Mouse (Mus musculus) liver, embryonic 12.5 days (tissue): ENCODE measurements around the gene Hspb8. TPM values are rescaled to one million over a fixed set of nuclear protein-coding genes. Genes with fewer than 3 reads are reported as not detected.

Experiments used
- ATAC-seq: fragments of 200-750 bp; cut with Nextera tagmentation; 2 replicates; pipeline ENCODE4 v1.8.0; 2017; ENCODE audit warnings: moderate number of reproducible peaks, mild to moderate bottlenecking, moderate library complexity
- H3K27ac ChIP-seq: fragments of 300-500 bp; sonication (generic); 2 replicates; pipeline ENCODE4 v1.5.1; 2016; ENCODE audit warnings: mild to moderate bottlenecking
- H3K27me3 ChIP-seq: fragments of 300-500 bp; sonication (generic); replicated peaks from 2 replicates; pipeline ENCODE4 v1.6.1; 2016; ENCODE audit warnings: mild to moderate bottlenecking, moderate library complexity
- H3K36me3 ChIP-seq: fragments of 300-500 bp; sonication (generic); 2 replicates; pipeline ENCODE4 v1.6.1; 2016; ENCODE audit warnings: mild to moderate bottlenecking, moderate library complexity
- H3K4me1 ChIP-seq: fragments of 300-500 bp; sonication (generic); 2 replicates; pipeline ENCODE4 v1.6.1; 2016
- H3K4me2 ChIP-seq: fragments of 300-500 bp; sonication (generic); 2 replicates; pipeline ENCODE4 v1.6.1; 2016; ENCODE audit warnings: mild to moderate bottlenecking, moderate library complexity
- H3K4me3 ChIP-seq: fragments of 300-500 bp; sonication (generic); 2 replicates; pipeline ENCODE4 v1.5.1; 2016; ENCODE audit warnings: mild to moderate bottlenecking, moderate library complexity
- H3K9ac ChIP-seq: fragments of 300-500 bp; sonication (generic); 2 replicates; pipeline ENCODE4 v1.6.1; 2016; ENCODE audit warnings: mild to moderate bottlenecking, moderate library complexity
- H3K9me3 ChIP-seq: fragments of 300-500 bp; sonication (generic); replicated peaks from 2 replicates; pipeline ENCODE4 v1.6.1; 2016; ENCODE audit warnings: mild to moderate bottlenecking, moderate library complexity
- WGBS: fragments of 180-500 bp; shearing (Covaris S2); methylation state at CpG from one replicate; pipeline ENCODE4 v1.1.7; 2016; ENCODE audit not compliant: insufficient replicate concordance; 5-methylcytosine and 5-hydroxymethylcytosine counted together
- polyA plus RNA-seq: library from polyadenylated mRNA; unstranded; fragments of >200 nt; fragmentation: Nextera tagmentation; extraction: Ambion mirVana; gene quantifications from 2 replicates; pipeline ENCODE4 v1.2.1, GENCODE M21; 2016

Hspb8 gene
- 1.2 and 1.5 TPM in 2 replicates for polyA plus RNA-seq

DNA sequence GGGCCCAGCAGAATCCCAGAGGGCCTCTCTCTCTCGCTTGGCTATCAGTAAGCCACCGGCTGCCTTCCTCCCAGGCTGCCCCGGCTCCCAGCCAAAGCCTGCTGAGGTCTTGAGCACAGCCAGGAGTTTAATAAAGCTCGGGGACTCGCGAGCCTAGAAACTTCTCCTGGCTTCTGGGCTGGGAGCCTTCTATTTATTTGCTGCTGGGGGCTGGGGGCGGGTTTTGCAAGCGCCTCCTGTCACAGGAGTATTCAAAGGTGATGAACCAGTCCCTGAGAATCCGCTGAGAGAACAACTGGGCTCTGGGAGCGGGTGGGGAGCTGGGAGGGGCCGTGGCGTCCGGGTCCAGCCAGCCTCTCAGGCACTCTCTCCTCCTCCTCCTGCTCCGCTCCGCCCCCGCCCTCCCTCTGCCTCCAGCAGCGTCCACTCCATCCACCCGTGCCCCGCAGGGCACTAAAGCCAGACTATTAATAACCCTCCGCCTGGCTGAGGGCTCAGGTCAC, at the start of gene Hspb8:
Gene Hspb8, minus strand, starts transcription at position 166 of the 503 bp plus-strand sequence.
- Histone ChIP-seq H3K9ac (no peak within 1 kb of the TSS), H3K27ac (no peak within 1 kb of the TSS), H3K27me3 (peaks cover 7% of the 10 kb centered on the region; the same call in 1 of the 2 replicates), H3K4me3 (peak within 1 kb of the TSS; percentile 24; the same call in 1 of the 2 replicates), H3K36me3 (no peaks in the 10 kb centered on the region), H3K4me1 (0 out of 2 replicates have a peak, but pooled peaks cover 10% of the 10 kb centered on the region), H3K9me3 (no peaks in the 10 kb centered on the region), H3K4me2 (peak within 1 kb of the TSS; percentile 52)
- ATAC-seq: peak; percentile 57
- 2% methylated on average over 20 of the region's 20 CpGs for WGBS

DNA sequence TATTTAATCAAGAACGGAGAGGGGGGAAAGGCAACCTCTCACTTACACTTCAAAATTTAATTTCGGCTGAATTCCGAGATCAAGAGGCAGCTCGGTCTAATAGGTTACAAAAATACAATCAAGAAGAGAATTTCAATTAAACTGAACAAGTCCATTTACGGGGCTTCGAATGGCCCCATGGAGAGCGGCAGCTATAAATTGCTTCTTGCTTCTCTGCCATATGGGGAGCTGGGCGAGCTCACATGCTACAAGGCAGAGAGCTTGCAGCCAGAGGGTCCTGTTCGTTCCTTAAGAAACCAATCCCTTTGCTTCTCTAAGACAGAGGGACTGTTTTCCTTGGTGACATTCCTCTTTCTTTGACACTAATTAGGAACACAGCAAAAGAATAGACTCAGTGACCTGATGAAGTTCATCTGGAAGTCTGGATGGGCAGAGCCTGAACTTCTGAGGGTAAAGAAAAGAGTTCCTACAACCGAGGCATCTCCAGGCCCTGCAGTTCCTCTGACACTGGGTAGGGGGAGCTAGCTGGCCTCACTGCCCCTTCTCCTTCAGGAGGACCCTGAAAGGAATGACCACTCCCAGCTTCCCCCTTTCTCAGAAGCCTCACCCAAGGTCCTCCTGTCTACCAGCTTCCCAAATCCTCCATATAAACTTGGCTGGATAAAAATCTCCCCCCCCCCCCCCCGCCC, 38.8 kb upstream of the Hspb8 start:
- Histone ChIP-seq H3K4me1 (no peaks in the 10 kb centered on the region), H3K9me3 (peaks cover 8% of the 10 kb centered on the region), H3K4me2 (no peak overlapping the region), H3K27ac (no peak overlapping the region), H3K36me3 (no peaks in the 10 kb centered on the region), H3K4me3 (no peak overlapping the region), H3K27me3 (no peaks in the 10 kb centered on the region; the same call in 1 of the 2 replicates), H3K9ac (no peak overlapping the region)
- WGBS: 57% methylated on average over 11 of the region's 11 CpGs
- no peak for ATAC-seq

DNA sequence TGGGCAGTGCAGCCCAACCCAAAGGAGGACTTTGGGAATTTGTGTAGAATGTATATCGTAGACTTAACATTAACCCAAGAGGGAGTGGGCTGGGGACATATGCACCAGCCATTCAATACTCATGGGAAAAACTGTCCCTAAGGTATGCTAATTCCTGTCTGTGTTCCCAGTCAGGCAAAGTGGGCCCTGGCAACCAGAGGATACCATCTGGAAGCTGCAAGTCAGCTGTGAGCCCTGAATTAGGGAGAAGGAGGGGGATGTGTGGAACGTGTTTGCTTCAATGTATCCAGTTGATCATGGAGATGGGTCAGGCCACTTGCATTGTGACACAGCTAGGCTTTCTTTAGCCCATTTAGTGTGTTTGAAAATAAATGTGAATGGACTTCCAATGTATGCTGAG, 37.3 kb upstream of the Hspb8 start:
- Histone ChIP-seq H3K27me3 (no peaks in the 10 kb centered on the region; the same call in 1 of the 2 replicates), H3K4me1 (no peaks in the 10 kb centered on the region), H3K9ac (no peak overlapping the region), H3K4me2 (no peak overlapping the region), H3K36me3 (no peaks in the 10 kb centered on the region), H3K27ac (no peak overlapping the region), H3K4me3 (no peak overlapping the region), H3K9me3 (no peaks in the 10 kb centered on the region)
- WGBS: 78% methylated on average over 2 of the region's 2 CpGs
- ATAC-seq: no peak

DNA sequence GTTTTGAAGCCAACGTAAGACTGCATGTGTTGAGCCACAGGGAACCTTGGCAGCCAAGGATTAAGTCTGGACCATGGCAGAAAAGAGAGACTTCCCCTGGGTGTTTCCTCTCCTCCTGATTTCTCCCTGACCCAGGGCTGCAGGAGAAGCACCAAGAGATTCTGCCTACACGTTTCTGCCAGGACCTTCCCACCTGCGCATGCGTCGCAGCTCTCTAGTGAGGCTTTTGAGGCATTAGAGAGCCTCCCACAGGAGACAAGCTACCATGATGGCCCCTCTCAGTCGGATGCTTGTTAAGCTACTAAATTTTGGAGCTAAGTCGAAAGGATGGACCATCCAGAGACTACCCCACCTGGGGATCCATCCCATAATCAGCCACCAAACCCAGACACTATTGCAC, 35.1 kb upstream of the Hspb8 start:
- Histone ChIP-seq H3K4me1 (peaks cover 4% of the 10 kb centered on the region; the same call in 1 of the 2 replicates), H3K4me2 (no peak overlapping the region), H3K27me3 (peaks cover 11% of the 10 kb centered on the region; the same call in 1 of the 2 replicates), H3K9me3 (no peaks in the 10 kb centered on the region), H3K9ac (no peak overlapping the region), H3K36me3 (no peaks in the 10 kb centered on the region), H3K27ac (no peak overlapping the region), H3K4me3 (no peak overlapping the region)
- 67% methylated on average over 7 of the region's 7 CpGs for WGBS
- ATAC-seq: no peak

DNA sequence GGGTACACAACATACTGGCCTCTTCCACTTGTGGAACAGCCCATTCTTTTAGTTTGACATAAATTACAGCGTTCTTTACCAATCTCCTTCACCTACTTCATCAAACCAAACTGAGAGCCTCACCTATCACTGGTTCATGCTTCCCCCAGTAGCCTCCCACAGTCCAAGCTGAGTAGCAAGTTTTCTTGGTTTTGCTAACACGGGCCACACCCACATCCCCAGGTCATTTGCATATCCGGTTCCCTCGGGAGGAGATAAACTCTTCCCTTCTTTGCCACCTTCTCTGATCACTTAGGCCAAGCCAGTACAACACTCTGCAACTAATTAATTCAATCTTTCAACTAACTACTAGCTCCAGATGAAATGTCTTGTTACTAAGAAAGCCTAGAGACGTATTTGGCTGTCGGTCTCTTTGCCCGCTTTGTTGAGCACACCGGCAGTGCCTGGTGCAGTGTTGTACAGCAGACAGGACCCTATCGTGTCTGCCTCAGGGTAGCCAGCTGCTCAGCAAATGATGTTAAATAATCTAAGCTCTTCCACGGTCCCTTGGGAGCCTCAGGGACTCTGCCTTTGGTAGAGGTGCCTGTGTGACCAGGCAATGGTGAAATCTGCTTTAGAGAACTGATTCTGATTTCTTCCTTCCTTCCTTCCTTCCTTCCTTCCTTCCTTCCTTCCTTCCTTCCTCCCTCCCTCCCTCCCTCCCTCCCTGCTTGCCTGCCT, 34.3 kb upstream of the Hspb8 start:
- H3K9me3 ChIP-seq: no peaks in the 10 kb centered on the region
- H3K27ac ChIP-seq: no peak overlapping the region
- H3K27me3 ChIP-seq: peaks cover 11% of the 10 kb centered on the region; the same call in 1 of the 2 replicates
- 23% methylated on average over 10 of the region's 10 CpGs for WGBS
- no peak overlapping the region for H3K4me3 ChIP-seq
- ATAC-seq: no peak
- peaks cover 4% of the 10 kb centered on the region; the same call in 1 of the 2 replicates for H3K4me1 ChIP-seq
- H3K36me3 ChIP-seq: no peaks in the 10 kb centered on the region
- H3K9ac ChIP-seq: no peak overlapping the region
- no peak overlapping the region for H3K4me2 ChIP-seq

DNA sequence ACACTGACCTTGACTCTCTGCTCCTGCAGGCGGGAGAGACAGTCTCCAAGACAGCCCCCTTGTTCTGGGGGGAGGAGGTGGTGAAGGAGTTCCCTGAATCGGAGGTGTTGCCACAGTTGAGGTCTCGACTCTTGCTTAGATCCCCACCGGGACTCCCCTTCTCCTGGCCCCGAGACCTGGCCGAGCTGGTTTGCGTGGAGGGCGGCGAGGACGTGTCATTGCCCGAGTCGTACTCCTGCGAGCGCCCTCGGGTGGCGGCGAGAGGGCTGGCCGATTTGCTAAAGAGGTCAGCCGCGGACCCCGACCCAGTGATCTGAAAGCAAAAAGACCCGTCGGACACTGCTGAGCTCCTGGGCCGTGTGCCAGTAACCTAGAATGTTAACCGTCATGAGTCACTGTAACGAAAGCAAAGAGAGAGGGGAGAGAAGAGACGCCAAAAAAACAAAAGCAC, 30.8 kb upstream of the Hspb8 start:
- 2% methylated on average over 27 of the region's 27 CpGs for WGBS
- Histone ChIP-seq H3K27ac (no peak overlapping the region), H3K9me3 (no peaks in the 10 kb centered on the region), H3K27me3 (peaks cover 38% of the 10 kb centered on the region), H3K4me3 (peak overlapping the region; percentile 19; the same call in 1 of the 2 replicates), H3K9ac (no peak overlapping the region), H3K4me1 (peaks cover 4% of the 10 kb centered on the region; the same call in 1 of the 2 replicates), H3K4me2 (peak overlapping the region; percentile 55), H3K36me3 (no peaks in the 10 kb centered on the region)
- ATAC-seq: no peak

DNA sequence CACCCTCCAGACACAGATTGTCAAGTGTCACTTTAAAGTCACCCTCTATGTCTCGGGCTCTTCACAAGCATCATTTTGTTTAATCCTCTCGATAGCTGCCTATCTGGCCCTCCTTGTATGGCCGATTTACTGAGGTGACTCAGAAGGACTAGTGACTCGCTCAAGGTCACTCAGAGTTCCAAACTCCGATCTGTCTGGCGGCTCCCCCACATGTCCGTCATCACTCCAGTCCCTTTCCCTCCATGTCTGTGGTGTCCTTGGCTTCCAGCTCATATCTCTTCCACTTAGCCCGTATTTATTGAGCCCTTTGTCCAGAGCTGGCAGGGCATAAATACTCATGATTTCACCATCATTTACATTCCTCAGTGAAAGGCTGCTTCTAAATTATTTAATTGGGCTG, 28.2 kb upstream of the Hspb8 start:
- no peak overlapping the region for H3K27ac ChIP-seq
- H3K4me2 ChIP-seq: no peak overlapping the region
- ATAC-seq: no peak
- H3K9me3 ChIP-seq: no peaks in the 10 kb centered on the region
- no peak overlapping the region for H3K9ac ChIP-seq
- no peaks in the 10 kb centered on the region for H3K36me3 ChIP-seq
- no peak overlapping the region for H3K4me3 ChIP-seq
- H3K4me1 ChIP-seq: peaks cover 4% of the 10 kb centered on the region; the same call in 1 of the 2 replicates
- H3K27me3 ChIP-seq: peaks cover 57% of the 10 kb centered on the region
- WGBS: 65% methylated on average over 8 of the region's 8 CpGs

DNA sequence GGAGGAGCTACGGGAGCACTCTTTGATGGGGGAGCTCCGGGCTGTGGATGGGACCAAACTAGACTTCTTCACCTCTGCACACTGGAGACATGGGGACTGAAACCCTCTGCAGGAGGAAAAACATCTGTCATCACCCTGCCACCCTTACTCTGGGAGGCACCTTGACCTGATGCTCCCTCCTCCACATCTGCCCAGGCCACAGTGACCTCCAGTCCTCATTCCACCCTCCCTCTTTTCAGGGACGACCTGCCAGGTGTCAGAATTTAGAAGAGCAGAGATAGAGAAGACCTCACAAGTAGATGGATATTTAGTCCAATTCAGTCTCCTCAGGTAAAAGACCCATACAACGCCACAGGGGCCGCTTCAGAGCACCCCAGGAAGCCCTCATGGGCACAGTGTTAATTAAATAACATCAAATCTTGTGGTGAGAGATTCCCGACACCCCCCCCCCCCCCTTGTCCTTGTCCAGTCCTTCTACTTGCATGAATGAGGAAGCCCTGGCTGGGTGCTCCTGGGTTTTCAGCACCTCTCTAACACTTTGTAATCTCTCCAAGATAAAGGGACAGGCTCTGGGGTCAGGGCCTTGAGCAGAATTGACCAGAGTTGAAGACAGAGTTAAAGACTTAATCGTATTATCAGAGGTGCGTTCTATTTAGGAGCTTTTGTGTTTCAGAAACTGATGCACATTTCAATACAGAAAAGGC, 27.0 kb upstream of the Hspb8 start:
- no peak overlapping the region for H3K4me2 ChIP-seq
- H3K36me3 ChIP-seq: no peaks in the 10 kb centered on the region
- WGBS: 30% methylated on average over 8 of the region's 8 CpGs
- H3K9ac ChIP-seq: no peak overlapping the region
- H3K4me1 ChIP-seq: peaks cover 4% of the 10 kb centered on the region; the same call in 1 of the 2 replicates
- no peak overlapping the region for H3K4me3 ChIP-seq
- H3K27ac ChIP-seq: no peak overlapping the region
- no peak for ATAC-seq
- H3K9me3 ChIP-seq: no peaks in the 10 kb centered on the region
- H3K27me3 ChIP-seq: peaks cover 58% of the 10 kb centered on the region

DNA sequence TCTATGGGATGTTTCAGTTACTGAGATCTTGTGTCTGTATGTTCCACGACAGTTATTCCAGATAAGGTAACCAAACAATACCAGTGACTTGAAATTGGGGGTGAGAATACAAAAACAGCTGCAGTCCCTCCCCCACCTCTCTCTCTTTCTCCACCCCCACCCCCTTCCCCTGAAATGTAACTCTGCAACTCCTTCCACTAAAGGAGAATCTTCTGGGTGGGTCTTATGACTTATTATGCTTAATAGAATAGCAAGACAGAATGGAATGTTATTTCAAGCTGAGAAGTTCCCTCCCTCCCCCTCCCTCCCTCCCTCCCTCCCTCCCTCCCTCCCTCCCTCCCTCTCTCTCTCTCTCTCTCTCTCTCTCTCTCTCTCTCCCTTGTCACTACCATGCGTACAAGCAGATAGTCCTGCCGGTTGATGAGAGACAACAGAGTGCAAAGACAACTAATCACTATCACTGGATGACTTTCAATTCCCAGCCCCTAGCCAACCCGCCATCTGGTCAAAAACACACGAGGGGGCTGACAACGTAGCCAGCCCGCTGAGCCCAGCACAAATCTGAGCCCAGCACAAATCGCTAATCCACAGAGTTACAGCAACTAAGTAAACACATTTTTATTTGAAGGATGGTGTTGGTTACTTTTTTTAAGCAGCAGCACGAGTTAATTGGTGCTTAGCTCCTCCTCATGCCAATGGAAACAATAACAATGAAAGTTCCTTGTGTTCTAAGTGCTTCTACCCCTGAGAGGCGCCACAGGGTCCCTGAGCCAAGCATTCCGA, 25.9 kb upstream of the Hspb8 start:
- Histone ChIP-seq H3K36me3 (no peaks in the 10 kb centered on the region), H3K4me1 (peaks cover 4% of the 10 kb centered on the region; the same call in 1 of the 2 replicates), H3K4me2 (peak overlapping the region; percentile 32), H3K27ac (no peak overlapping the region), H3K9me3 (no peaks in the 10 kb centered on the region), H3K4me3 (no peak overlapping the region), H3K27me3 (peaks cover 64% of the 10 kb centered on the region), H3K9ac (no peak overlapping the region)
- ATAC-seq: no peak
- 5% methylated on average over 10 of the region's 11 CpGs for WGBS

DNA sequence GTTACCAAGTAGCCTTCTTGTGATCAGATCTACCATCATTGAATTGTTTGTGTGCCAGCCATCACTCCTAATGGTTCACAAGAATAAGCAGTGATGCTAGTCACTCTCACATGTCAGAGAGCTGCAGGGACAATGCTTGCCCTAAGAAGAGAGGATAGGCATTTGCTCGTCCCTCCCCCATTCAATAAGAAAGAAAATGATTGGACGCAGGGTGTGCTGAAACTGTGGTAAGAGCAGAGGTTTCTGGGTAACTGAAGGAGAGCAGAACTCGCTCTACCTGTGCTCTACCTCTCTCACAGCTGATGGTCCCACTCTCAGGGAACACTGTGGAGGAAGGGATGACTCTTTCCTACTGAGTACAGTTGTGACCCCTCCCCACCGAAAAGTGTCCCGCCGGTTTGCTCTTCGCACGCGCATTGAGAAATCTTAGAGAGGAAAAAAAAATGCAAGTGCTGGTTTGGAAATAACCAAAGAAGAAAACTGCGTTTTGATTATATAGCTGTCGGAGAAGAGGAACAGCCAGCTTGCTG, 25.2 kb upstream of the Hspb8 start:
- Histone ChIP-seq H3K9ac (no peak overlapping the region), H3K9me3 (no peaks in the 10 kb centered on the region), H3K36me3 (no peaks in the 10 kb centered on the region), H3K4me3 (no peak overlapping the region), H3K27ac (no peak overlapping the region), H3K4me1 (no peaks in the 10 kb centered on the region; the same call in 1 of the 2 replicates), H3K27me3 (peaks cover 62% of the 10 kb centered on the region), H3K4me2 (peak overlapping the region; percentile 32)
- 22% methylated on average over 11 of the region's 11 CpGs for WGBS
- no peak for ATAC-seq

DNA sequence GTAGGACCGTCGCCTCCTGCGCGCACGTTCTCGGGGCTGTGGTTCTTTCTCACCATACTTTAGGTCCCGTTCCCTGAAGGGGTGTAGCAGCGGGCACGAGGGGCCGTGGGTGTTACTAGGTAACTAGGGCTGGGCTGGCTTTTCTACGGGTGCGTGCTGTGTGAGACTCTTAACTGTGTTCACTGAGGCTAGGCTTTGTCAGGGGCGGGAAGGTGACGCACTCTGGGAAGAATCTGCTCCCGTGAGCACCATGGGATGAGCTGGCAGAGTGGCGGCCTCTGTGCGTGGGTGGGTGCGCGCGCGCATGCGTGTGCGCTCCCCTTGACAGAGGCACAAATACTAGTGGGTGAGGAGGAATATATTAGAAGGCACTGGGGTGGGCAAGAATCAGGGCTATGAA, 23.9 kb upstream of the Hspb8 start:
- Histone ChIP-seq H3K9ac (no peak overlapping the region), H3K9me3 (no peaks in the 10 kb centered on the region), H3K4me1 (no peaks in the 10 kb centered on the region; the same call in 1 of the 2 replicates), H3K4me2 (peak overlapping the region; percentile 22; the same call in 1 of the 2 replicates), H3K4me3 (no peak overlapping the region), H3K36me3 (no peaks in the 10 kb centered on the region), H3K27me3 (peaks cover 58% of the 10 kb centered on the region), H3K27ac (no peak overlapping the region)
- ATAC-seq: peak; percentile 25; the same call in 1 of the 2 replicates
- 29% methylated on average over 23 of the region's 23 CpGs for WGBS
